Mouse (Mus musculus) forebrain, embryonic 14.5 days (tissue): ENCODE measurements around the gene Fgf9. TPM values are rescaled to one million over a fixed set of nuclear protein-coding genes. Genes with fewer than 3 reads are reported as not detected.

Experiments used
- ATAC-seq: fragments of 200-750 bp; cut with Nextera tagmentation; 2 replicates; pipeline ENCODE4 v1.8.0; 2017; ENCODE audit warnings: mild to moderate bottlenecking, moderate library complexity
- DNase-seq: peaks from one replicate; pipeline ENCODE4 v3.0.0-alpha.2; 2015; ENCODE audit warnings: low spot score
- H3K27ac ChIP-seq: fragments of 300-500 bp; sonication (generic); 2 replicates; pipeline ENCODE4 v1.5.1; 2014; ENCODE audit warnings: low read depth, mild to moderate bottlenecking, control low read depth, low read length, moderate library complexity
- H3K27me3 ChIP-seq: fragments of 300-500 bp; sonication (generic); replicated peaks from 2 replicates; pipeline ENCODE4 v1.6.1; 2014; ENCODE audit warnings: low read length, control low read depth, mixed read lengths; ENCODE audit not compliant: control insufficient read depth, insufficient read depth
- H3K36me3 ChIP-seq: fragments of 300-500 bp; sonication (generic); 2 replicates; pipeline ENCODE4 v1.6.1; 2014; ENCODE audit warnings: low read length, control low read depth; ENCODE audit not compliant: control insufficient read depth, insufficient read depth
- H3K4me1 ChIP-seq: fragments of 300-500 bp; sonication (generic); 2 replicates; pipeline ENCODE4 v1.6.1; 2014; ENCODE audit warnings: antibody characterized with exemption, low read length, control low read depth; ENCODE audit not compliant: control insufficient read depth, insufficient read depth
- H3K4me2 ChIP-seq: fragments of 300-500 bp; sonication (generic); 2 replicates; pipeline ENCODE4 v1.6.1; 2014; ENCODE audit warnings: mild to moderate bottlenecking, control low read depth, low read length
- H3K4me3 ChIP-seq: fragments of 300-500 bp; sonication (generic); 2 replicates; pipeline ENCODE4 v1.5.1; 2014; ENCODE audit warnings: low read depth, low read length, control low read depth
- H3K9ac ChIP-seq: fragments of 300-500 bp; sonication (generic); 2 replicates; pipeline ENCODE4 v1.6.1; 2014; ENCODE audit warnings: mild to moderate bottlenecking, low read length, control low read depth, moderate library complexity
- H3K9me3 ChIP-seq: fragments of 300-500 bp; sonication (generic); replicated peaks from 2 replicates; pipeline ENCODE4 v1.6.1; 2016; ENCODE audit warnings: low read length, control low read depth, mixed read lengths; ENCODE audit not compliant: control insufficient read depth
- WGBS: fragments of 180-500 bp; shearing (Covaris S2); extraction: QIAGEN DNeasy Blood & Tissue Kit; methylation state at CpG from one replicate; pipeline ENCODE4 v1.1.7; 2014; 5-methylcytosine and 5-hydroxymethylcytosine counted together
- polyA plus RNA-seq: library from polyadenylated mRNA; unstranded; fragments of >200 nt; fragmentation: Nextera tagmentation; extraction: Ambion mirVana; gene quantifications from 2 replicates; pipeline ENCODE4 v1.2.1, GENCODE M21; 2014

The Fgf9 gene
- polyA plus RNA-seq, 1 experiment from 2014 or later: 6.5 TPM

- no peak overlapping the region for H3K4me3 ChIP-seq
- 90% methylated on average over 2 of the region's 2 CpGs for WGBS
- peaks cover 35% of the 10 kb centered on the region for H3K27me3 ChIP-seq
These were observed 9.1 kb downstream of the Fgf9 start for GRCm38 (mm10) chr14:58079471-58079870.

GRCm38 (mm10) chr14:58081955-58082354, 11.6 kb downstream of the Fgf9 start:
- Histone ChIP-seq H3K27me3 (peaks cover 14% of the 10 kb centered on the region), H3K4me3 (no peak overlapping the region), H3K9ac (no peak overlapping the region), H3K27ac (no peak overlapping the region), H3K9me3 (no peaks in the 10 kb centered on the region), H3K4me1 (no peaks in the 10 kb centered on the region), H3K4me2 (no peak overlapping the region), H3K36me3 (no peaks in the 10 kb centered on the region)
- whole genome bisulfite sequencing: 64% methylated on average over 1 of the region's 1 CpGs
- DNase-seq: no peak
- no peak for ATAC-seq

More at GRCm38 (mm10) chr14:58079471-58079870, 9.1 kb downstream of the Fgf9 start:
- H3K27ac ChIP-seq: no peak overlapping the region
- no peaks in the 10 kb centered on the region for H3K9me3 ChIP-seq
- H3K9ac ChIP-seq: no peak overlapping the region
- no peaks in the 10 kb centered on the region for H3K4me1 ChIP-seq
- H3K4me2 ChIP-seq: no peak overlapping the region
- H3K36me3 ChIP-seq: no peaks in the 10 kb centered on the region
- ATAC-seq (no peak), DNase-seq (no peak)

GRCm38 (mm10) chr14:58084240-58084639, 13.9 kb downstream of the Fgf9 start:
- 97% methylated on average over 3 of the region's 3 CpGs for WGBS
- no peak overlapping the region for H3K27ac ChIP-seq
- no peak overlapping the region for H3K4me2 ChIP-seq
- DNase-seq (no peak), ATAC-seq (no peak)
- H3K4me3 ChIP-seq: no peak overlapping the region
- no peaks in the 10 kb centered on the region for H3K4me1 ChIP-seq
- H3K27me3 ChIP-seq: no peaks in the 10 kb centered on the region
- no peaks in the 10 kb centered on the region for H3K36me3 ChIP-seq
- no peak overlapping the region for H3K9ac ChIP-seq
- no peaks in the 10 kb centered on the region for H3K9me3 ChIP-seq

GRCm38 (mm10) chr14:58087326-58087725, 17.0 kb downstream of the Fgf9 start:
- H3K36me3 ChIP-seq: no peaks in the 10 kb centered on the region
- H3K9me3 ChIP-seq: no peaks in the 10 kb centered on the region
- H3K9ac ChIP-seq: no peak overlapping the region
- H3K27me3 ChIP-seq: no peaks in the 10 kb centered on the region
- ATAC-seq: no peak
- H3K4me2 ChIP-seq: no peak overlapping the region
- no peaks in the 10 kb centered on the region for H3K4me1 ChIP-seq
- no peak overlapping the region for H3K4me3 ChIP-seq
- 45% methylated on average over 4 of the region's 4 CpGs for WGBS
- DNase-seq: no peak
- H3K27ac ChIP-seq: no peak overlapping the region

- WGBS: 82% methylated on average over 5 of the region's 5 CpGs
- Histone ChIP-seq H3K4me1 (no peaks in the 10 kb centered on the region), H3K27me3 (no peaks in the 10 kb centered on the region), H3K9ac (no peak overlapping the region), H3K4me3 (no peak overlapping the region), H3K27ac (no peak overlapping the region), H3K9me3 (no peaks in the 10 kb centered on the region), H3K4me2 (no peak overlapping the region), H3K36me3 (no peaks in the 10 kb centered on the region)
- DNase-seq (no peak), ATAC-seq (no peak)
These were observed 19.1 kb downstream of the Fgf9 start for GRCm38 (mm10) chr14:58089486-58089885.

GRCm38 (mm10) chr14:58091321-58091720, 21.0 kb downstream of the Fgf9 start:
- ATAC-seq: no peak
- 78% methylated on average over 10 of the region's 10 CpGs for WGBS

GRCm38 (mm10) chr14:58099599-58099998, 29.3 kb downstream of the Fgf9 start:
- Histone ChIP-seq H3K27me3 (no peaks in the 10 kb centered on the region), H3K36me3 (no peaks in the 10 kb centered on the region), H3K4me2 (no peak overlapping the region), H3K27ac (no peak overlapping the region), H3K9ac (no peak overlapping the region), H3K4me1 (no peaks in the 10 kb centered on the region), H3K4me3 (no peak overlapping the region), H3K9me3 (no peaks in the 10 kb centered on the region)
- peak; percentile 62 for DNase-seq
- ATAC-seq: peak; percentile 58; the same call in 1 of the 2 replicates
- WGBS: 79% methylated on average over 8 of the region's 8 CpGs

More at GRCm38 (mm10) chr14:58091321-58091720, 21.0 kb downstream of the Fgf9 start:
- no peak overlapping the region for H3K4me3 ChIP-seq
- no peak overlapping the region for H3K9ac ChIP-seq
- no peaks in the 10 kb centered on the region for H3K36me3 ChIP-seq
- H3K27me3 ChIP-seq: no peaks in the 10 kb centered on the region
- no peak for DNase-seq
- no peaks in the 10 kb centered on the region for H3K4me1 ChIP-seq
- H3K27ac ChIP-seq: no peak overlapping the region
- H3K9me3 ChIP-seq: no peaks in the 10 kb centered on the region
- no peak overlapping the region for H3K4me2 ChIP-seq

GRCm38 (mm10) chr14:58101298-58101697, 31.0 kb downstream of the Fgf9 start:
- Histone ChIP-seq H3K27ac (no peak overlapping the region), H3K4me1 (no peaks in the 10 kb centered on the region), H3K9ac (no peak overlapping the region), H3K36me3 (no peaks in the 10 kb centered on the region), H3K4me2 (no peak overlapping the region), H3K27me3 (no peaks in the 10 kb centered on the region), H3K9me3 (no peaks in the 10 kb centered on the region), H3K4me3 (no peak overlapping the region)
- WGBS: 2% methylated on average over 6 of the region's 6 CpGs
- ATAC-seq (no peak), DNase-seq (peak; percentile 6)

GRCm38 (mm10) chr14:58104266-58104665, 33.9 kb downstream of the Fgf9 start:
- ATAC-seq: no peak
- no peaks in the 10 kb centered on the region for H3K9me3 ChIP-seq

More at GRCm38 (mm10) chr14:58104266-58104665, 33.9 kb downstream of the Fgf9 start:
- H3K4me2 ChIP-seq: no peak overlapping the region
- H3K4me1 ChIP-seq: no peaks in the 10 kb centered on the region
- DNase-seq: no peak
- H3K9ac ChIP-seq: no peak overlapping the region
- no peaks in the 10 kb centered on the region for H3K27me3 ChIP-seq
- no peak overlapping the region for H3K4me3 ChIP-seq
- WGBS: 72% methylated on average over 8 of the region's 8 CpGs
- H3K27ac ChIP-seq: no peak overlapping the region
- H3K36me3 ChIP-seq: no peaks in the 10 kb centered on the region
